9 mouse cellular contexts compared by ENCODE assay signal in the genomic region with DNA sequence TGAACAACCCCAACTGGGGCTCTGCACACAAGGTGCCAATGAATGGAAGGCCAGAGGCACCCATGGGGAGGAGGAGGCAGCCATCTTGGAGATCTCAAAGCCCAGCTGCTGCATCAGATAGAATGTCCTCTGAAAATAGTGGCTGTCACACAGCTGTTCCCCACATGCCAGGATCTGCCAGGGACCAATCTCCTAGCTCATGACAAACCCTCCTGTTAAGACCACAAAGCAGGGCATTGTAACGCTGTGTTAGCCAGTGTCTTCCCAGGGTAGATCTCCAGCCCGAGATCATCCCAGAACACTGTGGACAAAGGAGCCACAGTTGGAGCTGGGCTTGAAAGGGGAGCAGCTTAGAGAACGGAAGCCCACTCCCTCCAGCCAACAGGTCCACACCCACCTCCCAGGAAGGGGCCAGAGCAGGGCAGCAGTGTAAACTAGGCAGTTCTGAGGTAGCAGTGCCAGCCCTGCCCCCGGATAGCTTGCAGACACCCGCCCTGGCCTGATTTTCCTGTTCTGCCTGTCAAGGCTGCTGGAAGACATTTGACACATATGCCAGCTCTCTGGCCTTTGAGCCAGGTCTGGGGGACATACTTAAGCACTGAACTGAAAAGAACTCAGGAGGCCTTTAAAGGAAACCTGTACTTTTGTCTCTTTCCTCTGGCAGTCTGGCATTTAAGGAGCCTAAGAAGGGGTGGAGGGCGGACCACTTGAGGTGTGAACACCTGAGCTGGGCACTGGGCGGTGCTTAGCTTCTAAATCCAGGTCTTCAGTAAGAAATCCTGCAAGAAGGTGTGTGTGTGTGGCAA. TPM values are rescaled to one million over a fixed set of nuclear protein-coding genes. Genes with fewer than 3 reads are reported as not detected.
DNase-seq lines count a peak whose midpoint lies in the region; ATAC-seq lines count a peak whose summit lies in the region.
"Had no signal": no experiment of that assay in that cellular context is flagged by ENCODE, and none has a peak within 500 bp of the region (broad histone marks: within the 10 kb centered on the region; RNA-seq: fewer than 3 reads in every experiment).

No protein-coding gene starts in this region.

- no peaks in the 10 kb centered on the region for H3K36me3 ChIP-seq in midbrain, embryonic 11.5 days (ENCODE audit: control insufficient read depth, insufficient read depth, low read length)
- no peaks in the 10 kb centered on the region for H3K36me3 ChIP-seq in midbrain, embryonic 14.5 days (ENCODE audit: control insufficient read depth, insufficient read depth, low read length)

- H3K4me2 ChIP-seq in midbrain, embryonic 11.5 days, result no peak overlapping the region
- H3K4me2 ChIP-seq in midbrain, embryonic 14.5 days (ENCODE audit: low read length), result no peak overlapping the region

- no peaks in the 10 kb centered on the region for H3K9me3 ChIP-seq in midbrain, embryonic 11.5 days (ENCODE audit: control insufficient read depth, low read length)
- no peaks in the 10 kb centered on the region for H3K9me3 ChIP-seq in midbrain, embryonic 14.5 days (ENCODE audit: control insufficient read depth, low read length)

- H3K27ac ChIP-seq in midbrain, embryonic 11.5 days (ENCODE audit: low read depth, low read length), result no peak overlapping the region
- H3K27ac ChIP-seq in midbrain, embryonic 14.5 days (replicated peaks; ENCODE audit: low read depth, low read length), result no peak overlapping the region

- H3K4me3 ChIP-seq in midbrain, embryonic 11.5 days (ENCODE audit: low read depth, low read length), result no peak overlapping the region
- H3K4me3 ChIP-seq in midbrain, embryonic 14.5 days (replicated peaks; ENCODE audit: low read depth, low read length), result no peak overlapping the region

- 46% methylated on average over 7 of the region's 7 CpGs for WGBS in midbrain, embryonic 11.5 days
- 52% methylated on average over 7 of the region's 7 CpGs for WGBS in midbrain, embryonic 14.5 days

- H3K27me3 ChIP-seq in midbrain, embryonic 11.5 days (ENCODE audit: control insufficient read depth, insufficient read depth, low read length), result no peaks in the 10 kb centered on the region
- no peaks in the 10 kb centered on the region for H3K27me3 ChIP-seq in midbrain, embryonic 14.5 days (ENCODE audit: control insufficient read depth, insufficient read depth, low read length)

- DNase-seq in adrenal gland, postnatal 14 days, result peak; percentile 49
- DNase-seq in adrenal gland, postnatal 36 days, result no peak
- no peak for DNase-seq in midbrain, embryonic 11.5 days (ENCODE audit: low spot score, missing footprints)
- no peak for DNase-seq in midbrain, embryonic 14.5 days
- peak; percentile 76 to 84 for DNase-seq in lung, adult 18-20 months
- DNase-seq in urinary bladder, postnatal 14 days (ENCODE audit: low spot score), result peak; percentile 91
- no peak for DNase-seq in right cerebral cortex, postnatal 36 days (ENCODE audit: low spot score in 2 of 2)
- no peak for DNase-seq in frontal cortex, postnatal 36 days (ENCODE audit: low spot score in 2 of 2)
- DNase-seq: adrenal gland, adult 8-10 months had no signal

- H3K9ac ChIP-seq in midbrain, embryonic 11.5 days (ENCODE audit: low read length), result no peak overlapping the region
- no peak overlapping the region for H3K9ac ChIP-seq in midbrain, embryonic 14.5 days (replicated peaks; ENCODE audit: low read length)

- no peaks in the 10 kb centered on the region for H3K4me1 ChIP-seq in midbrain, embryonic 11.5 days (ENCODE audit: control insufficient read depth, insufficient read depth, low read length)
- no peaks in the 10 kb centered on the region for H3K4me1 ChIP-seq in midbrain, embryonic 14.5 days (ENCODE audit: control insufficient read depth, insufficient read depth, low read length)

- peak; percentile 40; the same call in 1 of the 2 replicates for ATAC-seq in midbrain, embryonic 11.5 days (ENCODE audit: low FRiP score)
- ATAC-seq in midbrain, embryonic 14.5 days (ENCODE audit: low FRiP score, low TSS enrichment), result no peak

RNA-seq across cellular contexts. Expression of a gene that starts 54.8 kb away (rescaled TPM):
- total RNA-seq in adrenal gland, postnatal 14 days (2021), result 98.7 and 108 TPM in 2 replicates
- total RNA-seq in adrenal gland, postnatal 36 days (2021), result 100 to 1,000 TPM; 101 to 129 TPM
- 45.3 and 52.8 TPM in 2 replicates for polyA plus RNA-seq in midbrain, embryonic 11.5 days (2014; fragmentation: Nextera tagmentation; extraction: Ambion mirVana)
- 34.2 and 39.4 TPM in 2 replicates for polyA plus RNA-seq in midbrain, embryonic 14.5 days (2014; fragmentation: Nextera tagmentation; extraction: Ambion mirVana)

Comparison
In these comparisons a context has a peak if more than half of its experiments do, and no peak if none do; other contexts are left out.
1. DNase-seq: peak in adrenal gland, postnatal 14 days (single experiment), lung, adult 18-20 months (2 of 2) and urinary bladder, postnatal 14 days (single experiment); none in adrenal gland, postnatal 36 days (0 of 2), midbrain, embryonic 11.5 days (single experiment), midbrain, embryonic 14.5 days (single experiment), right cerebral cortex, postnatal 36 days (0 of 2) and frontal cortex, postnatal 36 days (0 of 2).